Mouse (Mus musculus) frontal cortex, adult (tissue): ENCODE measurements around the gene Tmem143.
"Not testable (repeated sequence)": the region's sequence is repeated elsewhere in the genome, so short reads cannot be mapped to it uniquely, and the experiment has no call there.

Experiments used
- ATAC-seq: cut with Nextera tagmentation; 2 replicates; pipeline ENCODE4 v1.9.2; 2017; ENCODE audit warnings: mild to moderate bottlenecking, moderate library complexity, mixed read lengths; ENCODE audit not compliant: low TSS enrichment

Tmem143 gene

GRCm38 (mm10) chr7:45922928-45923761 lies 26.4 kb downstream of the Tmem143 start:
- ATAC-seq = peak; percentile 90

DNA sequence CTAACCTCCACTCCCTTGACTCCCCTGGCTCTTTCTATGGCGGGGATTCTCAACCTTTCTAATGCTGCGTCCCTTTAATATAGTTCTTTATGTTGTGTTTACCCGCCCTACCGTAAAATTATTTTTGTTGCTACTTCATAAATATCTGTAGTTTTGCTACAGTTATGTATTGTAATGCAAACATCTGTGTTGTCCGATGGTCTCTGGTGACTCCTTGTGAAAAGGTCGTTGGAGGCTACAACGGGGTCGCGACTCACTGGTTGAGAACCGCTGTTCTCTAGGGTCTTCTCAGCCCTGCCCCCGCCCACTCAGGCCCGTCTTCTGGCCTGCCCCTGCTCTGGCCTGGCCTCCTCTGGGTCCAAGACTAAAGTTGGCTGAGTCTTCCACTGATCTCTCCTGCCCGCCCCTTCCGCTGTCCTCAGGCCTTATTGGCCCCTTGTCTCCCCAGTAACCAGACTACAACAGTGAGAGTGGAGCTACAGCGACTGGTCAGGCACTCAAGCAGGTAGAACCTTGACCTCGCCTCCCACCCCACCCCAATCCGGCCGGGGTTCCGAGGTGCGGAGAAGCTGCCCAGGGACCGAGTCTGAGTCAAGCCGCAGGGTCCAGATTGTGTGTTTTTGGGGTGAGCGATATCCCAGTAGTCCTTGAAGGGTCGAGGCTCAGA lies 27.2 kb downstream of the Tmem143 start, which contains the start of gene Ccdc114:
Gene Ccdc114 (plus strand): TSS at position 311 of the 667 bp plus-strand sequence.
- ATAC-seq = 0 out of 2 replicates have a peak, but pooled peaks have one; percentile 10

DNA sequence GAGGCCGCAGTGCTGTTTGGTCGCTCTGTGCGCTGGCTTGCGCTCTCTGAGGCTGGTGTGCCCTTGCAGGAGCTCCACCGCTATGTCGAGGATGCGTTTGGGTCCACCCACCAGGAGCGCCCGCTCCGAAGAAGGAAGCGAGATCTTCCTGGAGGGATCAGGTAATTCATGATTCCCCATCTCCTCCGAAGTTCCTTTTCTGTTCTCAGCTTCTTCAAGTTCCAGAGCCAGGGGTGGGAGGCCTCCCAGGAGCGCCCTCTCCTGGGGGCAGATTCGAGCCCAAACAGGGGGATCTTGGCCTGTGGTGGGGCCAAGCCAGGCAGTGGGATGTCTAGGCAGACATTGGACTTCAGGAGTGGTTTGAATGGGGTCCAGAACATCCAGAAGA lies 27.7 kb downstream of the Tmem143 start:
- no peak for ATAC-seq

GRCm38 (mm10) chr7:45928626-45929295 lies 32.0 kb downstream of the Tmem143 start:
- no peak for ATAC-seq

DNA sequence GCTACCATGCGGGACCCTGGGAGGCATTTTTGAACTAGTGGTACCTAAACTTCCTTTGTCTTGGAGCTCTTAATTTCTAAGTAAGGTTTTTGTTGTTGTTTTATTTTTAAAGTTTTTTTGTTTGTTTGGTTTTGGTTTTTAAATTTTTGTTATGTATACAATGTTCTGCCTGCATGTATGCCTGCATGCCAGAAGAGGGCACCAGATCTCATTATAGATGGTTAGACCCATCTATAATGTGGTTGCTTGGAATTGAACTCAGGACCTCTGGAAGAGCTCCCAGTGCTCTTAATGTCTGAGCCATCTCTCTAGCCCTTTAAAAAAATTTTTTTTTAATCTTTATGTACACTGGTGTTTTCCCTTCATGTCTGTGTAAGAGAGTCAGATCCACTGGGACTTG lies 32.9 kb downstream of the Tmem143 start:
- ATAC-seq = no peak

- ATAC-seq = not testable (repeated sequence)
These were observed 37.0 kb downstream of the Tmem143 start for GRCm38 (mm10) chr7:45933766-45934165.

- ATAC-seq = no peak
These were observed 38.4 kb downstream of the Tmem143 start for GRCm38 (mm10) chr7:45935114-45935513.

GRCm38 (mm10) chr7:45939836-45940235 lies 43.1 kb downstream of the Tmem143 start:
- ATAC-seq = no peak

GRCm38 (mm10) chr7:45941986-45942385 lies 45.2 kb downstream of the Tmem143 start:
- no peak for ATAC-seq

- not testable (repeated sequence) for ATAC-seq
These were observed 46.5 kb downstream of the Tmem143 start for GRCm38 (mm10) chr7:45943280-45943679.

DNA sequence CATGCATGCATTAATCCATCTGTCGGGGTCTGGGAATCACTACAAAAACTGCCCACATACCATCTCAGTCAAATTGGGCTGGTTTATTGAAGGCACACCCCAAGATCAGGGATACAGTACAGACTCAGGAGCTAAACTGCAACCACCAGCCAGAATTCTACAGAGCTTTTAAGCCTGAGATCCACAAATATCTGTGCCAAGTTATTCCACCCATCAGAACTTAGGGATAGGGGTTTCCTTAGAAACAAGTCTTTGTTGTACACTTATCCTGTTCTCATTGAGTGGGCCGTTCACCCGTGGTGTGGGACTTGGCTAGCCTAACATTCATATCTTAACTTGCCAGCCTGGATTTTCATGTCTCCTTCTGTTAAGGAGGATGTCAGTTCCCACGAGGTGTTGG lies 52.3 kb downstream of the Tmem143 start:
- ATAC-seq = peak; percentile 38; the same call in 1 of the 2 replicates

DNA sequence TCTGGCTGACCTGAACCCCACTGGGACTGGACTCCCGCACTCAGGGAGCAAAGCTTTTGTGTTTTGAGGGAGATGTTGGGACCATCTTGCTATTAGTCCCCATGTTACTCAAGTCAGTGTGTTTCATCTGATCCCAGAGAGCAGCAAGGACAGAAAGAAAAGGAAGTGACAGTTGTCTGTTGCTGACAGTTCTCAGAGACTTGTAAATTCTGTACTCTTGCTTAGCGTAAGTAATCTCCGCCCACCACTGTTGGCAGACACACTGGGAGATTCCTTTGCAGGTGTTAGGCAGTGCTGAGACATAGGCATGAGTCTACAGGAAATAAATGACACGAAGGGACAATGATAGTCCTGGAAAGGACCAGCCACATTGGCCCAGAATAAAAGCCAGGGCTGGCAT lies 59.9 kb downstream of the Tmem143 start:
- no peak for ATAC-seq
